Mouse (Mus musculus): Measurements from ENCODE around the gene Gm14322. TPM values are rescaled to one million over a fixed set of nuclear protein-coding genes. Genes with fewer than 3 reads are reported as not detected.

Gm14322 gene
- not detected in 2 replicates for polyA plus RNA-seq (2012; ENCODE audit: low replicate concordance)

GRCm38 (mm10) chr2:177758941-177759558, at the start of gene Gm14322:
Gene Gm14322 (plus strand): TSS chr2:177759288.

Other genes with a start within 250 kb of the Gm14322 start
- not detected in 2 replicates for gene Gm14406, start 181.1 kb upstream of the Gm14322 start, polyA plus RNA-seq (2012; ENCODE audit: low replicate concordance)
- gene Gm14325, start 81.0 kb downstream of the Gm14322 start, polyA plus RNA-seq (2012; ENCODE audit: low replicate concordance) = 0.70 TPM in 1 of 2 replicates, not detected in the other
- gene Gm14327, start 137.8 kb downstream of the Gm14322 start, polyA plus RNA-seq (2012; ENCODE audit: low replicate concordance) = not detected in 2 replicates
- not detected in 2 replicates for gene Zfp972, start 166.3 kb downstream of the Gm14322 start, polyA plus RNA-seq (2012; ENCODE audit: low replicate concordance)
- 1.3 and 1.5 TPM in 2 replicates for gene Gm14326, start 198.0 kb downstream of the Gm14322 start, polyA plus RNA-seq (2012; ENCODE audit: low replicate concordance)

Measured in hematopoietic multipotent progenitor cell, adult 10-12 weeks (in vitro differentiated cells).